Mouse (Mus musculus): Measurements from ENCODE around the gene Gm10282.

The Gm10282 gene

DNA sequence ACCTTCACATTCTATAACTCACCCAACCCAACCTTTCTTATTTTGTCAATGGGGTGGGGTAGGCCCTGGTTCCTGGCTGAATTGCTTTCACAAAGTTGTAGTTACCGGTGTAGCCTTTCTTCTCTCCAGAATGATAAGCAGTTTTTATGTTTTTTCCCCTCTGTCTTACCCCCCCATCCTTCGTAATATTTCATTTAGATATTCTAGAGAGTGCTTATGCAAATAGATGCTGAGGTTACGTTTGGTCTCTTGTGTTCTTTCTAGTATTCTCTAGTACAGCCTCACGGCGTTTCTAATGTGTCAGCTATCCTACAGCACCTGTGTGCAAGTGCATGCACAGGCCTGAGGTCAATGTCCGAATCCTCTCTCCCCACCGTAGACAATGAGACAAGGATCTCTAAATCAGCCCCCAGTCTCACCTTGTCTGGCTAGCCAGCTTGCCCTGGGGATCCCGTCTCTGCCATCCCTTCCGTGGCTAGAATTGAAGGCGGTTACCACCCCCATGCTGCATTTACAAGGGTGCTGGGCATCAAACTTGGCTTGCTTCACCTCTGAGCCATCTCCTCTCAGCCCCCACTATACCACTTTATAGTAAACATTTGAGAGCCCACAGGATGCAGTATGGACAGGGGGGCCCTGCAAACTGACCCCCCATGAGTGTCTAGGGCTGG lies 19.1 kb upstream of the Gm10282 start:
- DNase-seq (ENCODE audit: low spot score in 2 of 2): no peak

DNA sequence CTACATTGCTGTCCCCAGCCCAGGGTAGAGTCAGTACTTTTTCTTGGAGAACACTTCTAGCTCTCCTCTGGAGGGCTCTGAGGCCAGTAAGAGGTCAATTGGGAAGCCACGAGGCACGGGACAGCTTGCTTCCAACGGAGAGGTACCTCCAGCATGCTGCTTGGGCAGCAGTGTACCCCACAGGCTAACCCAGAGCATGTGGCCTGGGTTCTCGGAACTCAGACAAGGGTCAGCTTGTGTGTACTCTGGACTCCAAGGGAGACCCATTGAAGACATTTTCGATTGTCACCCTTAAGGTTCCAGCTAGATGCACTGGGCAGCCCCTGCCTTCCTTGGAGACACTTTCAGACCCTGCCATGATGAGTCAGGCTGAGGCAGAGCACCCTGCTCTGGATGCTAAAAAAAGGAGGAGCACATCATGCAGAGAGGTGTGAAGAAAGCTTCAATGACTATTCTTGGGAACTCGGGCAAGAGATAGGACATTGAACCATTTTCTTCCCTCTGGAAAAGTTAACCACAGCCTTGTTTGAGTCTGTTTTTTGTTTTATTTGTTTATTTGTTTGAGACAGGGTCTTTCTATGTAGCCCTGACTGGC lies 18.2 kb upstream of the Gm10282 start:
- peak in 1 of 2 experiments; percentile 31 for DNase-seq (ENCODE audit: low spot score in 2 of 2)

DNA sequence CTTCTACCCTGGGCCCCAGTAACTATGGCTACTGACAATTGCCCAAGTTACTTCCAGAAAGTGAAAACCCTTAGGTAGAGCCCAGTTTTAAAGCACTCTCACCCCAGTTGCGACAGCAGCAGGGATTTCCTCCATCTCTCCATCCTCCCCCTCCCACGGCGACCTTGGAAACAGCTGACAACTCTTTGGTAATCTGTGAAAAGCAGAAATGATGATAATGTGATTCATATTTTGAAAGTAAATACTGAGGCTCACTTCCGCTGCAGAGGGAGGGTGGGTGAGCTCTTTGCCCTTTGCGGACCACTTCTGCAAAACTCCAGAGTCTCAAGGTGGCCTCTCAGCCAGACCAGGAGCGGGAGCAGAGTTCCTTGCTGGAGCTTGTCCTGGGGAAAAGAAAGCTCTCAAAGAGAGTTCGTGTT lies 17.4 kb upstream of the Gm10282 start:
- DNase-seq (ENCODE audit: low spot score in 2 of 2): peak; percentile 72 to 82

DNA sequence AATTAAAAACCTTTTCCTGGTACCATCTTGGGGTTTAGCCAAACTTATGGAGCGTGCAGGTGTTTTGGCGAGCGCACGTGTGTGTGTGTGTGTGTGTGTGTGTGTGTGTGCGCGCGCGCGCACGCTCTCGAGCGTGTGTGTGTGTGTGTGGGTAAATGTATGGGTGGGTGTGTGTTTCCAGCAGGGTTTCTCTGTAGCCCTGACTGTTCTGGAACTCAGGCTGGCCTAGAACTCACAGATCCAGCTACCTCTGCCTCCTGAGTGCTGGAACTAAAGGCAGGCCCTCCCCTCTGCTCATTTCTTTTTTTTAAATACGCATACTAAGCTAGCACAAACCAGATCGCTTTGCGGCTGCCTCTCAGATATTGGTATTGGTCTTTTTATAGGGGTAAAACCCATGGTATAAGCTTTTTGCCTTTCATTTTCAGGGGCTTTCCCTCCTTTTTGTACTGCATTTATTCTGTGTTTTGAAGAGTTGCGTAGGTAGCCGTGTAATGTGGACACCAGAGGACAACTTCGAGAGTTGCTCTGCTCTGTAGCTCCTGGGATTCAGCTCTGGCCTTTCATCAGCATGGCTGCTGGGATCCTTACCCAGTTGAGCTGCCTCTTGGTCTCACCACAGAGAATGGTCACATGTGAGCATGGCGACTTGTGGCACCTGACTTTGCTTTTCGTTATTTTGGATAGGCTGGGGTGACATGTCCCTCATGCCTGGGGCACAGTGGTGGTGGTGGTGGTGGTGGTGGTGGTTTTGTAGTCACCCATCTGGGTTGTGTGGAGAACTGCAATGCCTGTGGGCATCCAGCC lies 16.8 kb upstream of the Gm10282 start:
- DNase-seq (ENCODE audit: low spot score in 2 of 2): no peak

DNA sequence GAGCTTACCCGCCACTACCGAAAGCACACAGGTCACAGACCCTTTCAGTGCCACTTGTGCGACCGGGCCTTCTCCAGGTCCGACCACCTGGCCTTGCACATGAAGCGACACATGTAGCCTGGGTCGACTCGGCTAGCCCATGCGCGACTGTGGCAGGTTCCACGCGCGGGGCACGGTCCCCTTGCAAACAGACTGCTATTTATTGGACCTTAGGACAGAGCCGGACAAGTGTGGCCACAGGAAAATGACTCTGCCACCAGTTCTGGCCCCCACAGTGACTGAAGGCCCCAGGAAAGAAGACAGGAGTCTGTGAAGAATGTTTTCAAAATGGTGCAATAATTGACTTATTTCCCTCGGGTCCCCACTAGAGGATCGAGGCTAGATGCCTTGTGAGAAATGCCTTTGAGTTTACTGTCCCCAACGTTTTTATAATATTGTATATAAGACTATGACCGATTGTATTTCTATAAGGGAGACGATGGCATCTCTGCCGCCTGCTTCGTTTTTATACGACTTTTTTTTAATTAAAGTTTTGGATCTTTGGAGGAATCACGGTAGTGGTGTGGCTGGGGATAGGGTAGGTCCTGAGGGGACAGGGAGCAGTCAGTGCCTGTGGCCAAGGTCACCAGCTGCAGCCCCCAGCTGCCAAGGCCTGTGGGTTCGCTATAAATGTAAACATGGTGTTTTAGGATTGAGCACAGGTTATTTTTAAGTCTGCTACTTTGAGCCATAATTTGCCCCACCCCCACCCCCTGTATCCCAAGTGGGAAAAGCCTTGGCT lies 15.9 kb upstream of the Gm10282 start:
- DNase-seq (ENCODE audit: low spot score in 2 of 2): peak in 1 of 2 experiments; percentile 50

DNA sequence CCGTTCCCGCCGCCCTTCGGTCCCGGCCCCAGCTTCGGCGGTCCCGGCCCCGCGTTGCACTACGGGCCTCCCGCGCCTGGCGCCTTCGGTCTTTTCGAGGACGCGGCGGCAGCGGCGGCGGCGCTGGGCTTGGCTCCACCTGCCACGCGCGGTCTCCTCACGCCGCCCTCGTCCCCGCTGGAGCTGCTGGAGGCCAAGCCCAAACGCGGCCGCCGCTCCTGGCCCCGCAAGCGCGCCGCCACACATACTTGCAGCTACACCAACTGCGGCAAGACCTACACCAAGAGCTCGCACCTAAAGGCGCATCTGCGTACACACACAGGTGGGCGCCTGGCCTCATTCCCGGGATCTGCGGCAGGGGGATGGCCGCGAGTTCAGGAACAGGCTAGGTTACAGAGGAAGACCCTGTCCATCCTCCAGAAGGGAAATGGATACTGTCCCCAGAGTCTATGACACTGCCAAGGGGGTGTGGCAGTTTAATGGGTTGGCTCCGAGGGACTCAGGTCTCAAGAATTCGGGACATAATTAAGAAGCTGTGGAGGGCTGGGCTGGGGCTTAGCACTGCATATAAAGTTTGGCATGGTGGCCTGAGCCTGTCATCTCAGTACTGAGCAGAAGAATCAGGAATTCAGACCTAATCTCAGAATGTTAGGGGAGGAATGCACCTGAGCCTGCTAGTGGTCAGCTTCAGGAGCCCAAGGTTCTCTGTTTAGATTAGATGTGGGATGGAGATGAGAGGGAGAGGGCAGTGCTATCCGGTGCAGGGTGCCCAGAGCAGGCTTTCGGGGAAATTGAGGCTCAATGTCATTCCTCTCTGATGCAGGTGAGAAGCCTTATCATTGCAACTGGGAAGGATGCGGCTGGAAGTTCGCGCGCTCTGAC lies 15.1 kb upstream of the Gm10282 start:
- peak in 1 of 2 experiments; percentile 30 for DNase-seq (ENCODE audit: low spot score in 2 of 2)

DNA sequence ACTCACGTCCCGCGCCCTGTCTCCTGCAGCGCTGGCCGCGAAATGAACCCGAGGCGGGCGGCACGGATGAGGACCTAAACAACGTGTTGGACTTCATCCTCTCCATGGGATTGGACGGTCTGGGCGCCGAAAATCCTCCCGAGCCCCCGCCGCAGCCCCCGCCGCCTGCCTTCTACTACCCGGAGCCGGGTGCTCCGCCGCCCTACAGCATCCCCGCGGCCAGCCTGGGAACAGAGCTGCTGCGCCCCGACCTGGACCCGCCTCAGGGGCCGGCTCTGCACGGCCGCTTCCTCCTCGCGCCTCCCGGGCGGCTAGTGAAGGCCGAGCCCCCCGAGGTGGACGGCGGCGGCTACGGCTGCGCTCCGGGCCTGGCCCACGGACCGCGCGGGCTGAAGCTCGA lies 14.3 kb upstream of the Gm10282 start:
- peak in 1 of 2 experiments; percentile 34 for DNase-seq (ENCODE audit: low spot score in 2 of 2)

DNA sequence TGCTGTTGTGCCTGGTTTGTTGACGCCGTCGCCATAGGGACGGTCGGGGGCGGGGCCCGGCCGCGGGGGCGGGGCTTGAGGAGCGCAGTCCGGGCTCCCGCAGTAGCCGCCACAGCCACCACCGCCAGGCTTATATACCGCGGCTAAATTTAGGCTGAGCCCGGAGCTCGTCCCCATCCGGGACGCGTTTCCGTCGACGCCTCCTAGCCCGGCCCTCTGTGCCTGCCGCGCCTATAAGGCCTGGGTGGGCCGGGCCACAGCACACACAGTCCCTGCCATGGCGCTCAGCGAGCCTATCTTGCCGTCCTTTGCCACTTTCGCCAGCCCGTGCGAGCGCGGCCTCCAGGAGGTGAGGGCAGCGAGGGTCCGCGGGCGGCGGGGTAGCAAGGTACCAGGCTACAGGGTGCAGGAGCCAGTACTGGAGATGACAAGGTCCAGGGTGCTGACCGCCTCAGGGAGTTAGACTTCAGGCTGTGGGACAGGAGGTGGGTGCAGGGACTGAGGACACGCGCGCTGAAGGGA lies 13.8 kb upstream of the Gm10282 start, which contains the start of gene Klf2:
Gene Klf2 (plus strand): TSS at position 233 of the 522 bp plus-strand sequence.
- peak; percentile 99 for DNase-seq (ENCODE audit: low spot score in 2 of 2)

DNA sequence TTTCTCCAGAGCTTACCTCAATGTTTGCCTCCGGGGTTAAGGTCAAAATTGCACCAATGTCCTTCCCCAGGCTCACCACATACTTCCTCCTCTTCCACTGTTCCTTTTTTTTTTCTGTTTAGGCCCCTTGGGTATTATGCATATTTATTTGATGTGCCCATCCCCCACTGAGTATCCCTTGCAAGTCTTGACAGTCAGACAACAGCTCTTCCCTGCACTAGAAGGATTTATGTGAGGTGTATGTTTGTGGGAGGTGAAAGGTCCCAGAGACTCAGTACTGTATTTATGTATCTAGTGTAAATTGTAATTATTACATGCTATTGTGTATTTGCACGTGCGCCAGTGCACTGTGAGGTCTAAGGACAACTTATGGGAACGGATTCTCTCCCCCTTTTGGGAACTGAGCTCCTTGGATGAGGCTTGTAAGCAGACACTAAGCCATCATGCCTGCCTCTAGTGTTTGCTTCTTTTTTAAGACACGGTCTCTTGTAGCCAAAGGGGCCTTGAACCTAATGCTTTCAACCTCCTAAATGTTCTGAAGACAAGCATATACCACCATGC lies 12.8 kb upstream of the Gm10282 start:
- DNase-seq (ENCODE audit: low spot score in 2 of 2): peak; percentile 50 to 73

DNA sequence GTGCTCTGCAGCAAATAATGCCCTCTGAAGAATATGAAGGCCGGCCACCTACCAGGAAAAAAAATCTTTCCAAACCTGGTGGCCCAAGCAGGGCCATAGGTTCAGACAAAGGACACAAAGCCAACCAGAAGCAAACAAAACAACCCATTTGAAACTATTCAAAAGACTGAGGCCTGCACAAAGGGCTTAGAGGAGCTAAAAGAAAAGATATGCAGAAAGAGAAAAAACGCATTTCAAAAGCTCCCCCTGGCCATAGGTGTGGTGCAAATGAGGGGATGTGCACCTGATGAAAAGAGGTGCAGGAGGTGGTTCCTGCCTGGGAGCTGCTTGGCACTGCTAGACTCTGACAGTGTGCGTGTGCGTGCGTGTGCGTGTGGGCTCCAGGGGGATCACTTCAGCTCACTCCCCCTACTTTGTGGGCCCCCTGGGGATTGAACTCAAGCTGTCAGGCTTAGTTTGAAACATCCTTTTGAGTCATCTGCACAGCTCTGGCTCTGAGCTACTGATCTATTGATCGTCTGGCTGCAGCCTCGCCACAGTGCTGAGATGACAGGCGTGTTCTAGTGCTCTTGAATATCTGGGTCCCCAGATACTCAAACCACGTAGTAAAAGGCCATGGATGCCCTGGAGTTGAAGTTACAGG lies 11.1 kb upstream of the Gm10282 start:
- DNase-seq (ENCODE audit: low spot score in 2 of 2): no peak

DNA sequence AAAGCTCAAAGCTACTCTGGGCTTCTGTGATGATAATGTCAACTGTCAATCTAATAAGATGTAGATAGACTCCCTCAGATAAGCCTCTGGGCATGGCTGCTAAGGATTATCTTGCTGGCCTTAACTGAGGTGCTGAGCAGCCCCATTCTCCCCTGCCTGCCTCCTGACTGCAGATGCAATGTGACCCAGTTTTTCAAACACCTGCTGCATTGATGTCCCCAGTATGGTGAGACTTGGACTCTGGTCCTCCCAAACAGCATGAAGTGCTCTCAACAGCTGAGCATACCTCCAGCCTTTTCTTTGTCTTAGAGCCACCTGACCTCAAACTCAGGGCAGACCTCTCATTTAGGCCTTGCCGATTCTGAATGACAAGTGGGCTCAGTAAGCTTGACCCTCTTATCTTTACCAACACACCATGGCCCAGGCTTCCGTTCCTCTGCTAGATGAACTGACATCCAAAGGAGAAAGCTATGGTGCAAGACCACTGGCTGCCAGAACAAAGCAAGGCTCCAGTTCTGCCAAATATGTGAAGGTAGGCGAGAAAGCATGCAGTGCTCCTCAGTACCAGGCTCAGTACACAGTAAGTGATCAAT lies 8.0 kb upstream of the Gm10282 start:
- no peak for DNase-seq (ENCODE audit: low spot score in 2 of 2)

DNA sequence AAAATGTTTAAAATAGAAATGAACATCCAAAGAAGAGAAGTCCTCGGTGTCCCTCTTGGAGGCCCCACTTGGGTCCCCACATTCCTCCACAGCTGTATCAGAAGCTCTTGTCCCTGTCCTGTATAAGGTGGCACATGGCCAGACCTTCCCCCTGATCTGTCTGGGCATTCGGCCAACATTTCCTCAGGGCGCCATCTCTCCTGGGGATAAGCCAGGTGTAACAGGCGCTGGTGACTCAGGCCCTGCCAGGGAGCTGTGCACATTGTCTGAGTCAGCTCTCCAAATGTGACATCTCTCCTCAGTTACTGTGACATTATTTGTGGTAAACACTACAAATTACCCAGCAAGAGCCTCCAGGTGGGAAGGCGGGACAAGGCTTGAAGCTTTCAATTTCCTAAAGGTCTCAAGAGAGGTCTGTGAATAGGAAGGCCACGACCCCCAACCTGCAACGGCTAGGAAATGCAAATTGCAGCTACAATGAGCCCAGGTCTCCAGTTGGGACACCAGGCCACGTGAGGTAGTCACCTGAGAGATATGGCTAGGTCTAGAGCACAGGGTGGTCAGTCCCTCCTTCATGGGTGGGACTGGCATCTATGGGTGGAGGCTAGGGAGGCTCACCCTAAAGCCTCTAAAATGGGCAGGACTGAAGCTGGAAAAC lies 5.9 kb upstream of the Gm10282 start:
- DNase-seq (ENCODE audit: low spot score in 2 of 2): peak in 1 of 2 experiments; percentile 31

DNA sequence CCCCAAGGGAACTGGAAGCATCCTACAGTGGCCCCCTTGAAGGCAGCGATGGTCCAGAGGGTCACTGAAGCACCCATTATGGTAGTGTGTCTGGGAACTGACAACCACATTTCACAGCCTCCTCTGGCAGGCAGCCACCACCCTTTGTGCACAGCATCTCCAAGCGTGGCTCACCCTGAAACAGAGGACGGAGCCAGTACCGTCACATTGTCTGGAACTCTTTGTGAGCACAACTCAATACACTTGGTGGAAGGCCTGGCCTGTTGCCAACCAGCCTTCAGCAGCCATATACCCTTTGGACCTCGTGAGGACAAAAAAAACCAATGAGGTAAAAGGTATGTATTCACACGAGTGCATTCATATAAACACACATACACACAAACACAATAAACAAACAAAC lies 3.2 kb upstream of the Gm10282 start:
- no peak for DNase-seq (ENCODE audit: low spot score in 2 of 2)

DNA sequence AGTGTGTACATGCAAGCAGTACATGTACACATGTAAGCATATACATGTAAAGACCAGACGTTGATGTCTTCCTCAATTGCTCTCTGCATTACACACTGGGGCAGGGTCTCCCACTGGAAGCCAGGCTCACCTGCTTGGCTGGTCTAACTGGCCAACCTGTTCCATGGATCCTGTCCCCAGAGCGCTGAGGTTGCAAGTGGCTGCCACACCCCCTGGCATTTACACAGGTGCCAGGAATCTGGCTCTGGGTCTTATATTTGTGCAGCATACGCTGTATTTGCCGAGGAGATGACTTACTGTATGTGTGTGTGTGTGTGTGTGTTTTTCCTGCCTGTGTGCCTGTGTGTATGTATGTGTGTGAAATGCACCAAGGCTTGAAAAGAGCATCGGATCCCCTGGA lies 1.9 kb upstream of the Gm10282 start:
- no peak for DNase-seq (ENCODE audit: low spot score in 2 of 2)

DNA sequence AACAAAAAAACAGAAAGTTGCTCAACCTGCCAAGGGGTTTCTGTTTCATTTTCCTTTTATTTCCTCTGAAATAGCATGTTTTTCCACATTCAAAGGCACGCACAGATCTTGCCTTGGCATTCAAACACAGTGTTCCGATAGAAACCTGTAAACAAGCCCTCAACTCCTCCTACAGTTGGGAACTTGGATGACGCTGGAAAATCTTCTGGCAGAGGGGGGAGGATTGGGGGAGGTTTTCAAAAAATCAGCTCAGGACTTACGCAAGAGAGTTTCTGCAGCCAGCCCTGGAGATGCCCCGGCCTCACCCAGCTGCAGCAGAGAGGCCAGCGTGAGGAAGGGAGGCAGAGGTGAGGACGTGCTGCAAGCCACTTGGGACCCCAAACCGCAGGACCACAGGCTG lies 1.4 kb downstream of the Gm10282 start:
- peak; percentile 54 to 56 for DNase-seq (ENCODE audit: low spot score in 2 of 2)

DNA sequence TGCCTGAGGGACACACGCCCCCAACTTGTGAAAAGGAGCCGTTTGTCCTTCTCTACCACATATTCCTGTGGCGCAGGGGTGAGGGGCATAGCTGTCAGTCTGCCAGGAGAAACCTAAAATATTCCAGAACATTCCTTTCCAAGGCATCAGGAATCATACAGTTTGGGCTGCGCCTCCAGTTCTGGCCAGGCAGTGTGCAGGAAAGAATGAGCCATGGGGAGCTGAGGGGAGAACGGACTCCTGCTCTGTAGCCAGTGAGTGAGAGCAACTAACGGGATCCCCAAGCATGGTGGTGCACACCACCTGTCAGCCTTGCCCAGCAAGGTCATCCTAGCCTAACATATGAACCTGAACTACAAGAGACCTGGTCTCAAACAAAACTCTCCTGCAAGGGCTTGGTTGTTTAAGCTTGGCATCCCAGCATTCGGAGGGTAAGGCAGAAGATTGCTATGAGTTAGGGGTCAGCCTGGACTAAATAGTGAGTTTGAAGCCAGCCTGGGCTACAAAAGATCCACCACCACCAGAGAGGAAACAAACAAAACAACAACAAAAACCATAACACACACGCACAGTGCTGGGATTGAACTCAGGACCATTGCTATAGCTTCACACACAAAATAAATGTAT lies 2.0 kb downstream of the Gm10282 start:
- no peak for DNase-seq (ENCODE audit: low spot score in 2 of 2)

DNA sequence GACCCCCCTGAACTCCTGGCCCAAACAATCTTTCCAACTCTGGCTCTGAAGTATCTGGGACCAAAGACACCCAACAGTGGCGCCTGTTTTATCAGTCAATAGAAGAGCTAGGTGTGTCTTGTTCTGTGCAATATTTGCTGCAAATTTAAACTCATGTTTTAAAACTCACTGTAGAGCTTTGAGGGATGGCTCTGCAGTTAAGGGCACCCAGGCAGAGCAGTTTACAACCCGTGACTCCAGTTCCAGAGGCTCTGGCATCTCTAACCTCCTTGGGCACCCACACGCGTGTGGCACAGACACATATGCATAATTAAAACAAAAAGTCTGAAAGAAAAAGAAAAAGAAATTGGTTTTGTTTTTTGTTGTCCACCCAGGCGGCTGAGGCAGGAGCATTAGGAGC lies 3.6 kb downstream of the Gm10282 start:
- no peak for DNase-seq (ENCODE audit: low spot score in 2 of 2)

DNA sequence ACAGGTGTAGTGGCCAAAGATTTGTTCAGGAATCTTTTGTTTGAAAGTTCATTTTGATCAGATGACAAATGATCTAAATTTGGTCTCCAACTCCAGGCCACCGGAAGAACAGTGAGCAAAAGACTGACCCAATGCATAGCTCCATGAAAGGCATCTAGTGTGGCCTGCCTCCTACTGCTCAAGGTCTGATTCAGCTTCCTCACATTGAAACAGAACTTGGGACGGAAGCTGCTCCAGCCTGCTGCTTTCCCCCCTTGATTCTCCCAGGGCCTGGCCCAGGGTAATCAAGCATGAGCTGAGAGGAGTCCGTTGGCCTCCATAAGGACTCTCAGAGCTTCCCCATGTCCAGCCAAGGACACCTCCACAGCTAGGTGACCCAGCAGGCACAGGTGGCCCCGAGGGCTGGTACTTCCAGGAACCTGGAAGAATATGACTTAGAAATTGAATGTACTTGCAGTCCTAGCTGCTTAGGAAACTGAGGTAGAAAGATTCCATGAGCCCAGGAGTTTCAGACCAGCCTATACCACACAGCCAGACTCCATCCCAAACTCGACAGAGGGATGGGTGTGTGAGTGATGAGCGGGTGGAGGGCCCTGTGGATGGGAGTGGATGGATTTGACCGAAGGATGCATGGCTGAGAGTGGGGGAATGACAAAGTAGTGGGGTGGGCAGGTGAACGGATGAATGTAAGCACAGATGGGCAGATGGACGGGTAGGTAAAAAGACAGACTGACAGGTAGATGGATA lies 4.2 kb downstream of the Gm10282 start:
- no peak for DNase-seq (ENCODE audit: low spot score in 2 of 2)
